In the genomic region with DNA sequence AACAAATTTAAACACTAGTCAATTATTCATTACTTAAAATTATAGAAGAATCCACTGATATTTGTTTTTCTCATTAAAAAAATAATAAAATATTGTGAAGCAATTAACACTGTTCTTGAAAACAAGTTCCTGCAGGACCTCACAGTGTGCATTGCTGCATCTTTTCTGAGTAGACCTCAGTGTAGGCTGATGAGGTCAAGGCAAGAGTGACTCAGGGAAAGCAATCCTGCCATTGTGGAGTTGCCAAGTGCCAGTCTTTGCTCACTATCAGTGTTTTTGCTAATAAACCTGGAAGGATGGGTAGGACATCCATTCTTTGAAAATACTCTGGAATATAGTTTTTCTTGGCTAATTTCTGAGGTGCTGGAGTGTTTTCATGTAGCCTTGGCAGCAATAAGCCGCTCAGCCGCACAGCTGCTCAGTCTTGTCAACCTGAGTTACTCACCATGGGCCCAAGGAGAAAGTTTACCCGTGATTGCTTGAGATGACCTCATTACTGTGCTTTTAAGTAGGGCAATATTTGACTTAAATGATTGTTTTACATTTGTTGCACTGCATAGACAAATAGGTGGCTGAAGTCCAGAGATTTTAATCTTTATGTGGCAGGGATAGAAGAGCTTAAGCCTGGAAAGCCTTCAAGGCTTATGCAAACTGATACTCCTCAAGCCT, we compare ENCODE assay signal across 15 mouse cellular contexts.
DNase-seq lines count a peak whose midpoint lies in the region; ATAC-seq and TF ChIP-seq lines count a peak whose summit lies in the region.
"Had no signal": no experiment of that assay in that cellular context is flagged by ENCODE, and none has a peak within 500 bp of the region (broad histone marks: within the 10 kb centered on the region; RNA-seq: fewer than 3 reads in every experiment).

No protein-coding gene starts in this region.

- H3K4me2 ChIP-seq in kidney, postnatal 0 days (ENCODE audit: low read length): no peak overlapping the region
- H3K4me2 ChIP-seq in kidney, embryonic 16.5 days (replicated peaks; ENCODE audit: low read depth, low read length): no peak overlapping the region
- H3K4me2 ChIP-seq in intestine, embryonic 15.5 days (replicated peaks): no peak overlapping the region
- H3K4me2 ChIP-seq: embryonic facial prominence, embryonic 12.5 days; heart, embryonic 12.5 days; hindbrain, embryonic 15.5 days; limb, embryonic 12.5 days had no signal

- H3K36me3 ChIP-seq in kidney, postnatal 0 days (ENCODE audit: insufficient read depth, low read length): no peaks in the 10 kb centered on the region
- H3K36me3 ChIP-seq in kidney, embryonic 16.5 days (ENCODE audit: insufficient read depth, low read length): no peaks in the 10 kb centered on the region
- no peaks in the 10 kb centered on the region for H3K36me3 ChIP-seq in intestine, embryonic 15.5 days
- H3K36me3 ChIP-seq: embryonic facial prominence, embryonic 12.5 days; heart, embryonic 12.5 days; hindbrain, embryonic 15.5 days; limb, embryonic 12.5 days had no signal

- DNase-seq in embryo, embryonic 10 days (ENCODE audit: low spot score): peak; percentile 5
- DNase-seq in embryo, embryonic 9.5 days (ENCODE audit: extremely low spot score): no peak
- DNase-seq in kidney, postnatal 0 days (ENCODE audit: low spot score): peak; percentile 0
- peak; percentile 2 for DNase-seq in Muller cell, postnatal 12 days (ENCODE audit: inconsistent ontology term)
- DNase-seq in thymus, postnatal 10 days (ENCODE audit: low spot score in 2 of 2): no peak
- DNase-seq in layer of hippocampus, postnatal 14 days (ENCODE audit: low spot score in 2 of 2): no peak
- DNase-seq: forebrain, postnatal 0 days had no signal

- no peaks in the 10 kb centered on the region for H3K27me3 ChIP-seq in kidney, postnatal 0 days (ENCODE audit: insufficient read depth, low read length)
- H3K27me3 ChIP-seq in kidney, embryonic 16.5 days (ENCODE audit: insufficient read depth, low read length): no peaks in the 10 kb centered on the region
- H3K27me3 ChIP-seq in intestine, embryonic 15.5 days (replicated peaks): no peaks in the 10 kb centered on the region
- H3K27me3 ChIP-seq: embryonic facial prominence, embryonic 12.5 days; heart, embryonic 12.5 days; hindbrain, embryonic 15.5 days; limb, embryonic 12.5 days had no signal

- no peak overlapping the region for H3K9ac ChIP-seq in kidney, postnatal 0 days (ENCODE audit: low read depth, low read length)
- no peak overlapping the region for H3K9ac ChIP-seq in kidney, embryonic 16.5 days (replicated peaks; ENCODE audit: low read length)
- no peak overlapping the region for H3K9ac ChIP-seq in intestine, embryonic 15.5 days
- H3K9ac ChIP-seq: embryonic facial prominence, embryonic 12.5 days; forebrain, postnatal 0 days; heart, embryonic 12.5 days; hindbrain, embryonic 15.5 days; limb, embryonic 12.5 days had no signal

- TF ChIP-seq CTCF in kidney, postnatal 0 days (IDR thresholded peaks at IDR 0.05; ENCODE audit: low read depth): no peak

- H3K4me3 ChIP-seq in kidney, postnatal 0 days (replicated peaks; ENCODE audit: low read depth, low read length): no peak overlapping the region
- no peak overlapping the region for H3K4me3 ChIP-seq in kidney, embryonic 16.5 days (ENCODE audit: low read length)
- H3K4me3 ChIP-seq in intestine, embryonic 15.5 days (replicated peaks): no peak overlapping the region
- H3K4me3 ChIP-seq: embryonic facial prominence, embryonic 12.5 days; heart, embryonic 12.5 days; hindbrain, embryonic 15.5 days; layer of hippocampus, adult 2 months; limb, embryonic 12.5 days had no signal

- H3K27ac ChIP-seq in kidney, postnatal 0 days: no peak overlapping the region
- no peak overlapping the region for H3K27ac ChIP-seq in kidney, embryonic 16.5 days (ENCODE audit: low read length)
- no peak overlapping the region for H3K27ac ChIP-seq in intestine, embryonic 15.5 days
- H3K27ac ChIP-seq: embryonic facial prominence, embryonic 12.5 days; hindbrain, embryonic 15.5 days; layer of hippocampus, adult 2 months; limb, embryonic 12.5 days; macrophage had no signal

- ATAC-seq in kidney, postnatal 0 days (replicated peaks; ENCODE audit: low FRiP score, low read depth): no peak
- ATAC-seq in kidney, embryonic 16.5 days (ENCODE audit: low FRiP score, low TSS enrichment): no peak
- peak; percentile 76 for ATAC-seq in intestine, embryonic 15.5 days
- ATAC-seq: forebrain, postnatal 0 days had no signal

- 52% methylated on average over 3 of the region's 3 CpGs for WGBS in kidney, postnatal 0 days
- WGBS in kidney, embryonic 16.5 days: 44% methylated on average over 3 of the region's 3 CpGs
- WGBS in intestine, embryonic 15.5 days: 39% methylated on average over 3 of the region's 3 CpGs

- H3K9me3 ChIP-seq in kidney, postnatal 0 days (replicated peaks; ENCODE audit: low read length): no peaks in the 10 kb centered on the region
- no peaks in the 10 kb centered on the region for H3K9me3 ChIP-seq in kidney, embryonic 16.5 days (ENCODE audit: low read length)
- no peaks in the 10 kb centered on the region for H3K9me3 ChIP-seq in intestine, embryonic 15.5 days
- H3K9me3 ChIP-seq: embryonic facial prominence, embryonic 12.5 days; heart, embryonic 12.5 days; hindbrain, embryonic 15.5 days; limb, embryonic 12.5 days had no signal

- H3K4me1 ChIP-seq in kidney, postnatal 0 days (replicated peaks; ENCODE audit: insufficient read depth, low read length): no peaks in the 10 kb centered on the region
- no peaks in the 10 kb centered on the region for H3K4me1 ChIP-seq in kidney, embryonic 16.5 days (ENCODE audit: insufficient read depth, low read length)
- no peaks in the 10 kb centered on the region for H3K4me1 ChIP-seq in intestine, embryonic 15.5 days (replicated peaks)
- H3K4me1 ChIP-seq: embryonic facial prominence, embryonic 12.5 days; heart, embryonic 12.5 days; hindbrain, embryonic 15.5 days; limb, embryonic 12.5 days had no signal

Comparison
In these comparisons a context has a peak if more than half of its experiments do, and no peak if none do; other contexts are left out.
1. DNase-seq: peak in embryo, embryonic 10 days (single experiment), kidney, postnatal 0 days (single experiment) and Muller cell, postnatal 12 days (single experiment); none in embryo, embryonic 9.5 days (single experiment), thymus, postnatal 10 days (0 of 2) and layer of hippocampus, postnatal 14 days (0 of 2).